Mouse (Mus musculus): ENCODE measurements around the gene Tmem38b. TPM values are rescaled to one million over a fixed set of nuclear protein-coding genes. Genes with fewer than 3 reads are reported as not detected.

Tmem38b gene
- polyA plus RNA-seq, 1 experiment from 2014 or later, result 7.2 TPM

GRCm38 (mm10) chr4:53840158-53840870, 14.5 kb downstream of the Tmem38b start:
- H3K36me3 ChIP-seq (ENCODE audit: control insufficient read depth, insufficient read depth, low read length), result no peaks in the 10 kb centered on the region
- WGBS, result 83% methylated on average over 15 of the region's 15 CpGs
- no peak overlapping the region for H3K4me3 ChIP-seq (ENCODE audit: low read depth, low read length)
- no peak overlapping the region for H3K4me2 ChIP-seq (ENCODE audit: low read length)
- H3K9ac ChIP-seq (ENCODE audit: low read length), result no peak overlapping the region
- H3K27ac ChIP-seq (ENCODE audit: low read depth), result no peak overlapping the region
- no peaks in the 10 kb centered on the region for H3K4me1 ChIP-seq (replicated peaks; ENCODE audit: control insufficient read depth, insufficient read depth, low read length)
- ATAC-seq (replicated peaks; ENCODE audit: low FRiP score, low TSS enrichment, low read depth) (no peak), DNase-seq (ENCODE audit: low spot score) (no peak)
- H3K27me3 ChIP-seq (replicated peaks; ENCODE audit: control insufficient read depth, insufficient read depth, low read length), result no peaks in the 10 kb centered on the region
- no peaks in the 10 kb centered on the region for H3K9me3 ChIP-seq (ENCODE audit: control insufficient read depth, low read length)

DNA sequence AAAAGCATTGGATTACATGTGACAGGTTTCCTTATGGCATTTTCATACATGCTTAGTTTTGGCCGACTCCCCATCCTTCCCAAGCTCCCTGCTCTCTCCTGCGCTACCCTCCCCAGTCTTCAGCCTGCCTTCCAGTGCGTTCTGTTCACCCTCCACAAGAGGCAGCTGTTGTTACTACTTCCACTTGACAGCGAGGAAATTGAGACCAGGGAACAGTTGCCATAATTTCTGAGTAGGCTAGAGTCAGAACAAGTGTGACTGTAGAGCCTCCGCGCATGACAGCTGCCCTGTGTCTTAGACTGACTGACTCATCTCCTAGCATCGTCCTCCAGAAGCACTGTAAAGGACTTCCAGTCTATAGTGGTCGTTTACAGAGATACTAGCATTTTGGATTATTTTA, 17.7 kb downstream of the Tmem38b start:
- H3K4me3 ChIP-seq (ENCODE audit: low read depth, low read length), result no peak overlapping the region
- WGBS, result 55% methylated on average over 8 of the region's 8 CpGs

GRCm38 (mm10) chr4:53844835-53845619, 19.2 kb downstream of the Tmem38b start:
- no peak for ATAC-seq (replicated peaks; ENCODE audit: low FRiP score, low TSS enrichment, low read depth)
- DNase-seq (ENCODE audit: low spot score), result peak; percentile 52

More for the DNA sequence above, 17.7 kb downstream of the Tmem38b start:
- H3K36me3 ChIP-seq (ENCODE audit: control insufficient read depth, insufficient read depth, low read length), result no peaks in the 10 kb centered on the region
- H3K9me3 ChIP-seq (ENCODE audit: control insufficient read depth, low read length), result no peaks in the 10 kb centered on the region
- no peak overlapping the region for H3K27ac ChIP-seq (ENCODE audit: low read depth)
- DNase-seq (ENCODE audit: low spot score) (peak; percentile 48), ATAC-seq (replicated peaks; ENCODE audit: low FRiP score, low TSS enrichment, low read depth) (no peak)
- no peaks in the 10 kb centered on the region for H3K4me1 ChIP-seq (replicated peaks; ENCODE audit: control insufficient read depth, insufficient read depth, low read length)
- H3K4me2 ChIP-seq (ENCODE audit: low read length), result no peak overlapping the region
- H3K27me3 ChIP-seq (replicated peaks; ENCODE audit: control insufficient read depth, insufficient read depth, low read length), result no peaks in the 10 kb centered on the region
- no peak overlapping the region for H3K9ac ChIP-seq (ENCODE audit: low read length)

GRCm38 (mm10) chr4:53845656-53846055, 19.8 kb downstream of the Tmem38b start:
- WGBS, result 82% methylated on average over 1 of the region's 1 CpGs
- Histone ChIP-seq H3K4me3 (ENCODE audit: low read depth, low read length) (no peak overlapping the region), H3K27me3 (replicated peaks; ENCODE audit: control insufficient read depth, insufficient read depth, low read length) (no peaks in the 10 kb centered on the region), H3K27ac (ENCODE audit: low read depth) (no peak overlapping the region), H3K4me2 (ENCODE audit: low read length) (no peak overlapping the region), H3K9me3 (ENCODE audit: control insufficient read depth, low read length) (no peaks in the 10 kb centered on the region), H3K9ac (ENCODE audit: low read length) (no peak overlapping the region), H3K36me3 (ENCODE audit: control insufficient read depth, insufficient read depth, low read length) (no peaks in the 10 kb centered on the region), H3K4me1 (replicated peaks; ENCODE audit: control insufficient read depth, insufficient read depth, low read length) (no peaks in the 10 kb centered on the region)
- ATAC-seq (replicated peaks; ENCODE audit: low FRiP score, low TSS enrichment, low read depth), result no peak
- no peak for DNase-seq (ENCODE audit: low spot score)

More at GRCm38 (mm10) chr4:53844835-53845619, 19.2 kb downstream of the Tmem38b start:
- no peaks in the 10 kb centered on the region for H3K36me3 ChIP-seq (ENCODE audit: control insufficient read depth, insufficient read depth, low read length)
- no peak overlapping the region for H3K9ac ChIP-seq (ENCODE audit: low read length)
- H3K4me3 ChIP-seq (ENCODE audit: low read depth, low read length), result no peak overlapping the region
- 57% methylated on average over 6 of the region's 6 CpGs for WGBS
- H3K4me2 ChIP-seq (ENCODE audit: low read length), result no peak overlapping the region
- H3K4me1 ChIP-seq (replicated peaks; ENCODE audit: control insufficient read depth, insufficient read depth, low read length), result no peaks in the 10 kb centered on the region
- no peak overlapping the region for H3K27ac ChIP-seq (ENCODE audit: low read depth)
- H3K27me3 ChIP-seq (replicated peaks; ENCODE audit: control insufficient read depth, insufficient read depth, low read length), result no peaks in the 10 kb centered on the region
- H3K9me3 ChIP-seq (ENCODE audit: control insufficient read depth, low read length), result no peaks in the 10 kb centered on the region

DNA sequence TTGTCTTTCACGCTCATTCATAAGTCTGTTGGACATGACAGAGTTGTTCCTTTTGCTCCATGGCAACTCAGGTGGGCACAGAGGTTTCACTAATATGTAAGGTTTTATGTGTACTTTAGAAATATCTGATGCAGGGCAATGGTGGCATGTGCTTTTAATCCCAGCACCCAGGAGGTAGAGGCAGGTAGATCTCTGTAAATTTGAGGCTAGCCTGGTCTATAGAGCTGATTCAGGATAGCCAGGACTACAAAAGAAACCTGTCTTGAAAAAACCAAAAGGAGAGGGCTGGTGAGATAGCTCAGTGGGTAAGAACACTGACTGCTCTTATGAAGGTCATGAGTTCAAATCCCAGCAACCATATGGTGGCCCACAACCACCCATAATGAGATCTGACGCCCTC, 20.5 kb downstream of the Tmem38b start:
- H3K27me3 ChIP-seq (replicated peaks; ENCODE audit: control insufficient read depth, insufficient read depth, low read length), result no peaks in the 10 kb centered on the region
- no peak overlapping the region for H3K4me3 ChIP-seq (ENCODE audit: low read depth, low read length)
- no peak overlapping the region for H3K9ac ChIP-seq (ENCODE audit: low read length)
- H3K4me2 ChIP-seq (ENCODE audit: low read length), result no peak overlapping the region
- no peak for DNase-seq (ENCODE audit: low spot score)
- H3K4me1 ChIP-seq (replicated peaks; ENCODE audit: control insufficient read depth, insufficient read depth, low read length), result no peaks in the 10 kb centered on the region
- WGBS, result 60% methylated on average over 2 of the region's 2 CpGs
- no peaks in the 10 kb centered on the region for H3K9me3 ChIP-seq (ENCODE audit: control insufficient read depth, low read length)
- no peak overlapping the region for H3K27ac ChIP-seq (ENCODE audit: low read depth)
- H3K36me3 ChIP-seq (ENCODE audit: control insufficient read depth, insufficient read depth, low read length), result peaks cover 6% of the 10 kb centered on the region
- ATAC-seq (replicated peaks; ENCODE audit: low FRiP score, low TSS enrichment, low read depth), result no peak

- H3K36me3 ChIP-seq (ENCODE audit: control insufficient read depth, insufficient read depth, low read length), result peaks cover 7% of the 10 kb centered on the region
- no peaks in the 10 kb centered on the region for H3K4me1 ChIP-seq (replicated peaks; ENCODE audit: control insufficient read depth, insufficient read depth, low read length)
- WGBS, result 77% methylated on average over 4 of the region's 4 CpGs
- DNase-seq (ENCODE audit: low spot score) (peak; percentile 43), ATAC-seq (replicated peaks; ENCODE audit: low FRiP score, low TSS enrichment, low read depth) (no peak)
- H3K9me3 ChIP-seq (ENCODE audit: control insufficient read depth, low read length), result no peaks in the 10 kb centered on the region
- no peak overlapping the region for H3K4me2 ChIP-seq (ENCODE audit: low read length)
- no peak overlapping the region for H3K27ac ChIP-seq (ENCODE audit: low read depth)
- H3K27me3 ChIP-seq (replicated peaks; ENCODE audit: control insufficient read depth, insufficient read depth, low read length), result no peaks in the 10 kb centered on the region
- no peak overlapping the region for H3K9ac ChIP-seq (ENCODE audit: low read length)
- H3K4me3 ChIP-seq (ENCODE audit: low read depth, low read length), result no peak overlapping the region
Observed at GRCm38 (mm10) chr4:53847541-53847940, 21.7 kb downstream of the Tmem38b start.

DNA sequence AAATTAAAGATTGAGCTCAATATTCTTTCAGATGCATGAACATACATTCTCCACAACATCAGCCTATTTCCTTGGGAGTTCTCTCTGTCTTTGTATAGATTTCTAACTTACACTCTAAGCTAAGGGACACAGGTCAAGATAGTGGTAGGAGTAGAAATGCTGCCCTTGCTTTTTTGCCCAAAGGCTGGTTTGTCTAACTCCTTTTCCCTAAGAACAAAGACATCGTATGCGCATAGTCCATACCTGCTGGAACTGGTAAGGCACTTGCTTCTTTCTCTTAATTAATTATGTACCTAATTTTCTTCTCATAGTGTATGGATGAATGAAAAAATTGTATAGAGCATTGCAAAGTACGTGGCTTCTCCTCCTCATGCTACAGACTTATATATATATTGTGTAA, 22.5 kb downstream of the Tmem38b start:
- no peak overlapping the region for H3K27ac ChIP-seq (ENCODE audit: low read depth)
- 98% methylated on average over 3 of the region's 3 CpGs for WGBS
- ATAC-seq (replicated peaks; ENCODE audit: low FRiP score, low TSS enrichment, low read depth) (no peak), DNase-seq (ENCODE audit: low spot score) (peak; percentile 9)
- no peak overlapping the region for H3K4me2 ChIP-seq (ENCODE audit: low read length)
- no peaks in the 10 kb centered on the region for H3K4me1 ChIP-seq (replicated peaks; ENCODE audit: control insufficient read depth, insufficient read depth, low read length)
- H3K36me3 ChIP-seq (ENCODE audit: control insufficient read depth, insufficient read depth, low read length), result peaks cover 7% of the 10 kb centered on the region
- no peaks in the 10 kb centered on the region for H3K9me3 ChIP-seq (ENCODE audit: control insufficient read depth, low read length)
- H3K27me3 ChIP-seq (replicated peaks; ENCODE audit: control insufficient read depth, insufficient read depth, low read length), result no peaks in the 10 kb centered on the region
- H3K4me3 ChIP-seq (ENCODE audit: low read depth, low read length), result no peak overlapping the region
- no peak overlapping the region for H3K9ac ChIP-seq (ENCODE audit: low read length)

DNA sequence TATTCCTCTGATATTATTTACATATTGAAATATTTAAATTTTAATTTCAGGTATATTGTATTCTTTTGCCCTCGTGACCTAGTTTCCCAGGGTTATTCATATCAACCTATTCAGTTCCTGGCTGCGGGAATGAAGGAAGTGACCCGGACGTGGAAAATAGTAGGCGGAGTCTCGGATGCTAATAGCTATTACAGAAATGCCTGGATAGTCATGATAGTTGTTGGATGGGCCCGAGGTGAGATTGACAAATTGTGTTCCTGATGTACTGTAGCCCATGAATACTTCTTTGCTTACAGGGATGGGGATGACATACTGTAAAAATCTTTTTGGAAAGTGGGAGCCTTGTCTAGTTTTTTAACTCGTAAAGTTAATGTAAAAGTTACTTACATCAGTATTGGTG, 23.0 kb downstream of the Tmem38b start:
- H3K9me3 ChIP-seq (ENCODE audit: control insufficient read depth, low read length), result no peaks in the 10 kb centered on the region
- no peak for ATAC-seq (replicated peaks; ENCODE audit: low FRiP score, low TSS enrichment, low read depth)
- DNase-seq (ENCODE audit: low spot score), result peak; percentile 7
- H3K27ac ChIP-seq (ENCODE audit: low read depth), result no peak overlapping the region
- no peak overlapping the region for H3K9ac ChIP-seq (ENCODE audit: low read length)
- no peaks in the 10 kb centered on the region for H3K27me3 ChIP-seq (replicated peaks; ENCODE audit: control insufficient read depth, insufficient read depth, low read length)
- H3K4me3 ChIP-seq (ENCODE audit: low read depth, low read length), result no peak overlapping the region
- H3K4me1 ChIP-seq (replicated peaks; ENCODE audit: control insufficient read depth, insufficient read depth, low read length), result no peaks in the 10 kb centered on the region
- no peak overlapping the region for H3K4me2 ChIP-seq (ENCODE audit: low read length)
- 91% methylated on average over 8 of the region's 8 CpGs for WGBS
- H3K36me3 ChIP-seq (ENCODE audit: control insufficient read depth, insufficient read depth, low read length), result peaks cover 7% of the 10 kb centered on the region

All from intestine, embryonic 14.5 days (tissue).